Mouse (Mus musculus): Measurements from ENCODE around the gene Cdon. TPM values are rescaled to one million over a fixed set of nuclear protein-coding genes. Genes with fewer than 3 reads are reported as not detected.

Gene Cdon
- polyA plus RNA-seq, 1 experiment from 2014 or later: 4.6 TPM

DNA sequence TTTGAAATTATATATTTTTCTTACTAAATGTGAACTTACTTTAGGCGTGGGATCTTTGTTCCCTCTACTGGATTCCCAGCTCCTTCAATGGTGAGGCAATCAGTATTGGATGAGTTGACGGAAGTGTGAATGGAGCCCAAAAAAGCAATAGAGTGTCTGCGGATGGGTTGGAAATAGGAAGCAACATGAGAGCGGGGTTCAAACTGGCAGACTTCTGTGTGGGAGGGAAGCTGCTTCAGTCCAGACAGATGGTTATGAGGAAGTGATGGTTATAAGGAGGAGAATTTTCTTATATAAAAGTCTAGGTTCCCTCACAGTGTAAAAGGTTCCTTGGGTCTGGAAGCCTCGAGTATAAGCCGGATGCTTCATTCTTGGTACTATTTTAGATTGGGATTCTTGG, 58.5 kb downstream of the Cdon start:
- Histone ChIP-seq H3K36me3 (ENCODE audit: control insufficient read depth, insufficient read depth, low read length) (peaks cover 3% of the 10 kb centered on the region; the same call in 1 of the 2 replicates), H3K27ac (ENCODE audit: low read depth, low read length) (no peak overlapping the region), H3K4me1 (ENCODE audit: control insufficient read depth, insufficient read depth, low read length) (no peaks in the 10 kb centered on the region), H3K9me3 (ENCODE audit: control insufficient read depth, low read length) (no peaks in the 10 kb centered on the region), H3K4me3 (ENCODE audit: low read depth, low read length) (no peak overlapping the region), H3K4me2 (ENCODE audit: low read depth, low read length) (no peak overlapping the region), H3K27me3 (ENCODE audit: control insufficient read depth, insufficient read depth, low read length) (no peaks in the 10 kb centered on the region), H3K9ac (replicated peaks; ENCODE audit: low read depth, low read length) (no peak overlapping the region)
- 97% methylated on average over 6 of the region's 6 CpGs for WGBS
- no peak for ATAC-seq (ENCODE audit: low read depth)

DNA sequence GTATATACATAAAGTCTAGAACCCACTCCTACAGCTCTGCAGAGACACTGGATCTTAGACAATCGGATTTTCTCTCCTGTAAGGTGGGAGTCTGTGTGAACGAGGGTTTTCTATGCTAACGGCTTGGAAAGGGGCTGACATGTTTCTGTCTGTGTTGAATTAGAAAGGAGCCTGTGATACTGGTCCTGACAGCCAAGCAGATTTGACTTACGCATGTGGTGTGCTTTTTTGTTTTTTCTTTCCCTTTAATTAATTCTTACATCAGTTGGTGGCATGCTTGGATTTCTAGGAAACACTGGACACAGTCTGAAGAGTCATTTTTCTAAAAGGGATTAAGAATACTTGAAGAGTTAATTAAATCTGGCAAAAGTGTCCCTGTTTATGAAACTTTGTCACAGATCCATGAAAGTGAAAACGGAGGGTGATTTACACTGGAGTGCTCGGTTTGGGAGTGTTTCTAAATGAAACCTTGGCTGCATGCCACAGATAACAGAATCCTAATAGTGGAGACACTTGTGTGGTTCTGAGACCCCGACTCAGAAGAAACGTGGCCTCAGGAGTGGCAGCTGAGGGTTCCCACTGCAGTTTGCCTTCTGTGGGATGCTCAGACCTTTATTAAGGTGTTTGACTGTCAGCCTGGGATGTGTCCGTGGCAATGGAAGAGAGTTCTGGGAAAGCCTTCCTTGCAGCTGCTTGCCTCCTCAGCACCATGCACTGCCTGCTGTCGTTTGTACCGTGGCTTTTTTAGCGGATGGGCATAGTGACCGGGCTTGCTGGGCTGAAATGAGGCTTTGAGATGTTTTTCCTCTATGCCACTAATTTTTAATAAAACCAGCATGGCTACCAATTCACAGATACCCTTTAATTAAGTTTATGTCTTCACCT, 61.3 kb downstream of the Cdon start:
- no peak overlapping the region for H3K27ac ChIP-seq (ENCODE audit: low read depth, low read length)
- peaks cover 8% of the 10 kb centered on the region; the same call in 1 of the 2 replicates for H3K36me3 ChIP-seq (ENCODE audit: control insufficient read depth, insufficient read depth, low read length)
- no peak overlapping the region for H3K4me2 ChIP-seq (ENCODE audit: low read depth, low read length)
- H3K4me1 ChIP-seq (ENCODE audit: control insufficient read depth, insufficient read depth, low read length): no peaks in the 10 kb centered on the region
- ATAC-seq (ENCODE audit: low read depth): no peak
- H3K9ac ChIP-seq (replicated peaks; ENCODE audit: low read depth, low read length): no peak overlapping the region
- H3K4me3 ChIP-seq (ENCODE audit: low read depth, low read length): no peak overlapping the region
- no peaks in the 10 kb centered on the region for H3K27me3 ChIP-seq (ENCODE audit: control insufficient read depth, insufficient read depth, low read length)
- 72% methylated on average over 13 of the region's 13 CpGs for WGBS
- H3K9me3 ChIP-seq (ENCODE audit: control insufficient read depth, low read length): no peaks in the 10 kb centered on the region

DNA sequence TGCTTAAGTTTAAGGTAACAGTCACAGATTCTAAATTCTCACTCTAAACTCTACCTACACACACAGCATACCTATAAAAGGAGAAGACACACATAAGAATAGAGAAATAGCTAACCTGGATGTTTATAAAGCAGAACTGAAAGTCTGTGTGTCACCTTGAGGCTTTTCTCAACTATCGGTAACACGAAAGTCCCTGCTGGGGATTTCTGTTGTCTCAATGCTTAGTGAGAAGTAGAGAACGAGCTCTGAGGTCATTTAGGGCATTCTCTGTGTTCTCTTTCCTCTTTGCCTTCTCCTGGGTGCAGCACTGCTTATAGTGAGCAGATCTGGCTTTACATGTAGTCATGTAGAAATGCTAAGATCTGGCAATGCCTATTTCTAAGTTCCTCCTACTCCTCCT, 63.0 kb downstream of the Cdon start:
- H3K4me1 ChIP-seq (ENCODE audit: control insufficient read depth, insufficient read depth, low read length): no peaks in the 10 kb centered on the region
- H3K36me3 ChIP-seq (ENCODE audit: control insufficient read depth, insufficient read depth, low read length): peaks cover 7% of the 10 kb centered on the region; the same call in 1 of the 2 replicates
- H3K27me3 ChIP-seq (ENCODE audit: control insufficient read depth, insufficient read depth, low read length): no peaks in the 10 kb centered on the region
- no peak overlapping the region for H3K9ac ChIP-seq (replicated peaks; ENCODE audit: low read depth, low read length)
- no peaks in the 10 kb centered on the region for H3K9me3 ChIP-seq (ENCODE audit: control insufficient read depth, low read length)
- no peak overlapping the region for H3K27ac ChIP-seq (ENCODE audit: low read depth, low read length)
- H3K4me2 ChIP-seq (ENCODE audit: low read depth, low read length): no peak overlapping the region
- 94% methylated on average over 3 of the region's 3 CpGs for WGBS
- no peak overlapping the region for H3K4me3 ChIP-seq (ENCODE audit: low read depth, low read length)
- ATAC-seq (ENCODE audit: low read depth): no peak

DNA sequence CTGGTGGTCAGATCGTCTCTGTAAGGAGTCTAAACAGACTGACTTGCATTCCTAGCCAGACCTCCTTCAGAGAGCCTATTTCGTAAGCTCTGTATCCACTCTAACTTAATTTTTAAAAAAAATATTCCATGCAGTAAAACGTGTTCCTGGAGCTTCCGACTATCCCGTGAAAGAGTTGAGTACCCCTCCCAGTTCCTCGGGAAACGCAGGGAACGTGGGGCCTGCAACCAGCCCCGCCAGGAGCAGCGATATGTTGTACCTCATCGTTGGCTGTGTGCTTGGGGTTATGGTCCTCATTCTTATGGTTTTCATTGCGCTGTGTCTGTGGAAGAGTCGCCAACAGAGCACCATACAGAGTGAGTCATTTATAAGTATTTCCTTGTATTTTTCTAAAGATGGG, 65.7 kb downstream of the Cdon start:
- H3K36me3 ChIP-seq (ENCODE audit: control insufficient read depth, insufficient read depth, low read length): peaks cover 13% of the 10 kb centered on the region; the same call in 1 of the 2 replicates
- H3K27ac ChIP-seq (ENCODE audit: low read depth, low read length): no peak overlapping the region
- no peak overlapping the region for H3K4me3 ChIP-seq (ENCODE audit: low read depth, low read length)
- H3K27me3 ChIP-seq (ENCODE audit: control insufficient read depth, insufficient read depth, low read length): no peaks in the 10 kb centered on the region
- ATAC-seq (ENCODE audit: low read depth): no peak
- no peak overlapping the region for H3K4me2 ChIP-seq (ENCODE audit: low read depth, low read length)
- H3K9ac ChIP-seq (replicated peaks; ENCODE audit: low read depth, low read length): no peak overlapping the region
- WGBS: 87% methylated on average over 13 of the region's 13 CpGs
- no peaks in the 10 kb centered on the region for H3K4me1 ChIP-seq (ENCODE audit: control insufficient read depth, insufficient read depth, low read length)
- no peaks in the 10 kb centered on the region for H3K9me3 ChIP-seq (ENCODE audit: control insufficient read depth, low read length)

DNA sequence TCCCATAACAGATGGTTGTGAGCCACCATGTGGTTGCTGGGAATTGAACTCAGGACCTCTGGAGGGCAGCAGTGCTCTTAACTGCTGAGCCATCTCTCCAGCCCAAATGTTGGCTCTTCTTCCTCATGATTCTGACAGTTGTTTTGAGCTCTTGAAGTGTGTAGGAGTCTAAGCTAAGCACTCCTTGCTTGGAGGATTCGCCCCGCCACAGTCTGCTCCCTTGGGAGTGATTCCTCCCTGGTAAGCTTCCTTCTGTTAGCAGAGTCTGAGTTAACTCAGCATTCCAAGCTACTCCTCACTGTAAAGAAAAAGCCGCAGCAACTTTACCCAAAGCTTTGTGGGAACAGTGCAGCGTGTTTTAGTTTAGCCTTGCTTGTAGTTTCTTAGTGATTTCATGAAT, 67.6 kb downstream of the Cdon start:
- no peak for ATAC-seq (ENCODE audit: low read depth)
- H3K27ac ChIP-seq (ENCODE audit: low read depth, low read length): no peak overlapping the region
- H3K9ac ChIP-seq (replicated peaks; ENCODE audit: low read depth, low read length): no peak overlapping the region
- WGBS: 90% methylated on average over 4 of the region's 4 CpGs
- peaks cover 13% of the 10 kb centered on the region; the same call in 1 of the 2 replicates for H3K36me3 ChIP-seq (ENCODE audit: control insufficient read depth, insufficient read depth, low read length)
- H3K27me3 ChIP-seq (ENCODE audit: control insufficient read depth, insufficient read depth, low read length): no peaks in the 10 kb centered on the region
- H3K9me3 ChIP-seq (ENCODE audit: control insufficient read depth, low read length): no peaks in the 10 kb centered on the region
- no peak overlapping the region for H3K4me3 ChIP-seq (ENCODE audit: low read depth, low read length)
- no peaks in the 10 kb centered on the region for H3K4me1 ChIP-seq (ENCODE audit: control insufficient read depth, insufficient read depth, low read length)
- H3K4me2 ChIP-seq (ENCODE audit: low read depth, low read length): no peak overlapping the region

DNA sequence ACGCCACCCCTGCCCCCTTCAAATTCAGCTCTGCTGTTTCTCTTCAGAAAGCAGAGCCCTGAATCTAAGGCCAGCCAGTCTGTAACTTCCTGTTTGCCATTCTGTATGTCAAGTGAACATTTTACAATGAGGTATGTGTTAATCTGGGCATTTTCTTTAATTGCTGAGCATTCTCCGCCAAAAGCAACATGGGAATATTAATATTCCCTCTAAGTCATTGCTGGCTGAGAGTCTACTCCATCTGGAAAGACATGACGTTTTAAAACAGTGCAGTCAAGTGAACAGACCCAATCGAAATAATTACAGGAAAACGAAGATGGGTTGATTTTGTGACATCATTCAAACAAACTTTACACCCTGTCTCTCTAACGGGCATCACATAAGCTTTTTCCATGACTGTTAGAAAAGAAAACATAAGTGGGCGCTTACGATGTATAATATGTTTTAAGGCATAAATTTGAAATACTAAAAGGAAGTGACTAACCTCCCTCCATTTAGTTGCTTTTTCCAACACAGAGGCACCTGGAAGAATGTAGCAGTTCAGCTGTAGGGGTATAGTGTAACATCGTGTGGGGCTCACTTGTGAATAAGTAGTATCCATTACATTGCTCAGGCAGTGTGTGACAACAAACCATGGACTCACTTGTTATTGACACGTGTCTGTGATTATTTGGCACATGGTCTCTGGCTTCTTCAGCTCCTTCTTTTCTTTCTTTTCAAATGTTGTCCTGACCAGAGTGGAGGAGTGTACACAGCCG, 70.4 kb downstream of the Cdon start:
- no peak for ATAC-seq (ENCODE audit: low read depth)
- Histone ChIP-seq H3K4me2 (ENCODE audit: low read depth, low read length) (no peak overlapping the region), H3K9me3 (ENCODE audit: control insufficient read depth, low read length) (no peaks in the 10 kb centered on the region), H3K4me3 (ENCODE audit: low read depth, low read length) (no peak overlapping the region), H3K4me1 (ENCODE audit: control insufficient read depth, insufficient read depth, low read length) (no peaks in the 10 kb centered on the region), H3K27me3 (ENCODE audit: control insufficient read depth, insufficient read depth, low read length) (no peaks in the 10 kb centered on the region), H3K9ac (replicated peaks; ENCODE audit: low read depth, low read length) (no peak overlapping the region), H3K36me3 (ENCODE audit: control insufficient read depth, insufficient read depth, low read length) (peaks cover 8% of the 10 kb centered on the region; the same call in 1 of the 2 replicates), H3K27ac (ENCODE audit: low read depth, low read length) (no peak overlapping the region)
- 83% methylated on average over 11 of the region's 11 CpGs for WGBS

DNA sequence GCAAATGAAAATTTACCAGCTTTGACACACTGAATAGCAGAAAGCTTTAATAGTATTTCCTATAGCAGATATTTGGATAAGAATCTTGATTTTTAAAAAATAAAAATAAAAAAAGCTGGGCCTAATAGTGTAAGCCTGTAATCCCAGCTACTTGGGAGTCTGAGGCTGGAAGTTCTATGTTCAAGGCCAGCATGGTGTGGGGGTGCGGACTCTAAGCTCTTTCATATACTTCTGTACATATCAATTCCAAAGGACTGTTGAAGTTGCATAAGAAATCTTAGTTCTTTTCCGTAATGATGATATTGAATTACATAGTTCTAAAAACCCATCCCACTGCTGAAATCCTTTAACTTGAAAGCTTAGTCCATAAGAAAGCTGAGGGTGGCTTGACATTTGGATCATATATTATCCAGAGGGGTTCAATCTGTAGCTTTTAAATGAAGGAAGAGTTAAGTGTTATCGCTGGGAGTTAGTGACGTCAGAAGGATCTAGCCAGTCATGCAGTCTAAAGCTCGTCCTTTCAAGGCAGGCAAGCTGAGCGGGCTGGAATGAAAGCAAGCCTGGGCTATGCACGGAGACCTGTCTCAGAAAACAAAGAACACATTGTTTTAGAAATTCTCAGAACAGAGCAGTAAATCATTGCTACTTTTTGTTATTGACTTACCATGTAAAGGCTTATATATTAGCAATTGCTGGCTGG, 72.3 kb downstream of the Cdon start:
- Histone ChIP-seq H3K4me1 (ENCODE audit: control insufficient read depth, insufficient read depth, low read length) (no peaks in the 10 kb centered on the region), H3K36me3 (ENCODE audit: control insufficient read depth, insufficient read depth, low read length) (peaks cover 8% of the 10 kb centered on the region; the same call in 1 of the 2 replicates), H3K9me3 (ENCODE audit: control insufficient read depth, low read length) (no peaks in the 10 kb centered on the region), H3K27ac (ENCODE audit: low read depth, low read length) (no peak overlapping the region), H3K4me3 (ENCODE audit: low read depth, low read length) (no peak overlapping the region), H3K4me2 (ENCODE audit: low read depth, low read length) (no peak overlapping the region), H3K27me3 (ENCODE audit: control insufficient read depth, insufficient read depth, low read length) (no peaks in the 10 kb centered on the region), H3K9ac (replicated peaks; ENCODE audit: low read depth, low read length) (no peak overlapping the region)
- WGBS: 40% methylated on average over 7 of the region's 7 CpGs
- no peak for ATAC-seq (ENCODE audit: low read depth)

DNA sequence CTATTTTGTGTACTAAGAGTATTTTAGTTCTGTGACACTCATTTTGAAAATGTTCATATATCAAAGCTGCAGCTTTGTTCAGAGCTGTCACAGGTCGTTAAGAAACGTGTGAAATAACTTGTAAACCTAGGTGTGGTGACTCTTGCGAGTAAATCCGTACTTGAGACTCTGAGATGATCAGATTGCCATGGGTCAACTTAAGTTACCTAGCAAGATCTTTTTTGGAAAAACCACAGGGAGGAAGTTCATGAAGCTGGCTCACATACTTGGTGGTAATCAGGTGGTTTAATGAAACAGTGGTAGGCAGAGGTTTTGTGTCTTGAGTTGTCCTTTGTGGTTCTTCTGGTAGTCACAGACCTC, 72.8 kb downstream of the Cdon start:
- Histone ChIP-seq H3K4me1 (ENCODE audit: control insufficient read depth, insufficient read depth, low read length) (no peaks in the 10 kb centered on the region), H3K4me3 (ENCODE audit: low read depth, low read length) (no peak overlapping the region), H3K36me3 (ENCODE audit: control insufficient read depth, insufficient read depth, low read length) (peaks cover 8% of the 10 kb centered on the region; the same call in 1 of the 2 replicates), H3K27ac (ENCODE audit: low read depth, low read length) (no peak overlapping the region), H3K4me2 (ENCODE audit: low read depth, low read length) (no peak overlapping the region), H3K9ac (replicated peaks; ENCODE audit: low read depth, low read length) (no peak overlapping the region), H3K9me3 (ENCODE audit: control insufficient read depth, low read length) (no peaks in the 10 kb centered on the region), H3K27me3 (ENCODE audit: control insufficient read depth, insufficient read depth, low read length) (no peaks in the 10 kb centered on the region)
- no peak for ATAC-seq (ENCODE audit: low read depth)
- WGBS: 29% methylated on average over 4 of the region's 4 CpGs

Measured in neural tube, embryonic 14.5 days (tissue).